ENCODE assay signal across 9 mouse cellular contexts in genomic region chr4:114578153-114578950, GRCm38 (mm10).
DNase-seq lines count a peak whose midpoint lies in the region; ATAC-seq and TF ChIP-seq lines count a peak whose summit lies in the region.
"Had no signal": no experiment of that assay in that cellular context is flagged by ENCODE, and none has a peak within 500 bp of the region (broad histone marks: within the 10 kb centered on the region; RNA-seq: fewer than 3 reads in every experiment).

No protein-coding gene starts in this region.

- no peaks in the 10 kb centered on the region for H3K36me3 ChIP-seq in heart, embryonic 14.5 days (ENCODE audit: control insufficient read depth, insufficient read depth, low read length)
- no peaks in the 10 kb centered on the region for H3K36me3 ChIP-seq in embryonic facial prominence, embryonic 14.5 days (ENCODE audit: control insufficient read depth, insufficient read depth, low read length)
- H3K36me3 ChIP-seq in kidney, embryonic 16.5 days (ENCODE audit: insufficient read depth, low read length), result no peaks in the 10 kb centered on the region
- H3K36me3 ChIP-seq in midbrain, embryonic 16.5 days (ENCODE audit: control insufficient read depth, insufficient read depth, low read length), result no peaks in the 10 kb centered on the region
- H3K36me3 ChIP-seq: stomach, embryonic 15.5 days had no signal

- no peak for DNase-seq in heart, postnatal 14 days
- no peak for DNase-seq in embryonic facial prominence, embryonic 14.5 days (ENCODE audit: low spot score)
- DNase-seq in cerebellum, postnatal 36 days, result no peak
- DNase-seq in layer of hippocampus, adult 2 months (ENCODE audit: low spot score in 2 of 2), result no peak
- DNase-seq in cerebellum, adult 2 months, result no peak

- H3K4me3 ChIP-seq in heart, embryonic 14.5 days (ENCODE audit: control insufficient read depth in 1 of 2, insufficient read depth in 1 of 2, low read depth in 1 of 2, low read length in 2 of 2), result no peak overlapping the region
- no peak overlapping the region for H3K4me3 ChIP-seq in embryonic facial prominence, embryonic 14.5 days (ENCODE audit: low read depth, low read length)
- no peak overlapping the region for H3K4me3 ChIP-seq in kidney, embryonic 16.5 days (ENCODE audit: low read length)
- H3K4me3 ChIP-seq in midbrain, embryonic 16.5 days (ENCODE audit: low read depth, low read length), result no peak overlapping the region
- no peak overlapping the region for H3K4me3 ChIP-seq in layer of hippocampus, adult 2 months
- no peak overlapping the region for H3K4me3 ChIP-seq in cerebellum, adult 2 months (replicated peaks; ENCODE audit: insufficient read depth, low read depth, low read length)
- H3K4me3 ChIP-seq: stomach, embryonic 15.5 days had no signal

- no peaks in the 10 kb centered on the region for H3K27me3 ChIP-seq in heart, embryonic 14.5 days (ENCODE audit: control insufficient read depth, insufficient read depth, low read length)
- H3K27me3 ChIP-seq in embryonic facial prominence, embryonic 14.5 days (replicated peaks; ENCODE audit: control insufficient read depth, insufficient read depth, low read length), result no peaks in the 10 kb centered on the region
- H3K27me3 ChIP-seq in kidney, embryonic 16.5 days (ENCODE audit: insufficient read depth, low read length), result no peaks in the 10 kb centered on the region
- no peaks in the 10 kb centered on the region for H3K27me3 ChIP-seq in midbrain, embryonic 16.5 days (ENCODE audit: control insufficient read depth, insufficient read depth, low read depth, low read length)
- H3K27me3 ChIP-seq in cerebellum, adult 2 months (ENCODE audit: control insufficient read depth, insufficient read depth, low read length), result no peaks in the 10 kb centered on the region
- H3K27me3 ChIP-seq: stomach, embryonic 15.5 days had no signal

- H3K9ac ChIP-seq in heart, embryonic 14.5 days (ENCODE audit: low read length), result no peak overlapping the region
- H3K9ac ChIP-seq in embryonic facial prominence, embryonic 14.5 days (ENCODE audit: low read depth, low read length), result no peak overlapping the region
- 0 out of 2 replicates have a peak overlapping the region, but pooled peaks have one; percentile 16 for H3K9ac ChIP-seq in kidney, embryonic 16.5 days (replicated peaks; ENCODE audit: low read length)
- no peak overlapping the region for H3K9ac ChIP-seq in midbrain, embryonic 16.5 days (ENCODE audit: low read depth, low read length)
- H3K9ac ChIP-seq: stomach, embryonic 15.5 days had no signal

- no peak for TF ChIP-seq POLR2A in cerebellum, adult 2 months (IDR thresholded peaks at IDR 0.05; ENCODE audit: borderline replicate concordance, insufficient read depth, low read length)

- no peaks in the 10 kb centered on the region for H3K9me3 ChIP-seq in heart, embryonic 14.5 days (ENCODE audit: control insufficient read depth, low read length)
- H3K9me3 ChIP-seq in embryonic facial prominence, embryonic 14.5 days (ENCODE audit: control insufficient read depth, low read length), result no peaks in the 10 kb centered on the region
- H3K9me3 ChIP-seq in kidney, embryonic 16.5 days (ENCODE audit: low read length), result no peaks in the 10 kb centered on the region
- H3K9me3 ChIP-seq in midbrain, embryonic 16.5 days (replicated peaks; ENCODE audit: control insufficient read depth, low read length, poor library complexity, severe bottlenecking), result no peaks in the 10 kb centered on the region
- H3K9me3 ChIP-seq: stomach, embryonic 15.5 days had no signal

- WGBS in heart, embryonic 14.5 days, result 39% methylated on average over 12 of the region's 12 CpGs
- 31% methylated on average over 12 of the region's 12 CpGs for WGBS in embryonic facial prominence, embryonic 14.5 days
- WGBS in kidney, embryonic 16.5 days, result 21% methylated on average over 12 of the region's 12 CpGs
- WGBS in midbrain, embryonic 16.5 days, result 43% methylated on average over 12 of the region's 12 CpGs
- 39% methylated on average over 12 of the region's 12 CpGs for WGBS in cerebellum, adult 2 months

- H3K27ac ChIP-seq in heart, embryonic 14.5 days (replicated peaks in 1 of 2; ENCODE audit: control insufficient read depth in 1 of 2, insufficient read depth in 1 of 2, low read depth in 2 of 2, low read length in 2 of 2), result no peak overlapping the region
- H3K27ac ChIP-seq in embryonic facial prominence, embryonic 14.5 days (replicated peaks; ENCODE audit: low read depth, low read length), result no peak overlapping the region; the same call in 1 of the 2 replicates
- peak overlapping the region; percentile 51; the same call in 1 of the 2 replicates for H3K27ac ChIP-seq in kidney, embryonic 16.5 days (ENCODE audit: low read length)
- no peak overlapping the region for H3K27ac ChIP-seq in midbrain, embryonic 16.5 days (ENCODE audit: low read length)
- no peak overlapping the region for H3K27ac ChIP-seq in layer of hippocampus, adult 2 months
- no peak overlapping the region for H3K27ac ChIP-seq in cerebellum, adult 2 months (ENCODE audit: insufficient read depth, low read length)
- H3K27ac ChIP-seq: stomach, embryonic 15.5 days had no signal

- no peak overlapping the region for H3K4me2 ChIP-seq in heart, embryonic 14.5 days (ENCODE audit: low read length)
- H3K4me2 ChIP-seq in embryonic facial prominence, embryonic 14.5 days (ENCODE audit: low read depth, low read length), result no peak overlapping the region
- H3K4me2 ChIP-seq in kidney, embryonic 16.5 days (replicated peaks; ENCODE audit: low read depth, low read length), result no peak overlapping the region
- H3K4me2 ChIP-seq in midbrain, embryonic 16.5 days (ENCODE audit: low read length), result no peak overlapping the region
- H3K4me2 ChIP-seq: stomach, embryonic 15.5 days had no signal

- peaks cover 12 to 14% of the 10 kb centered on the region in 2 experiments for H3K4me1 ChIP-seq in heart, embryonic 14.5 days (ENCODE audit: control insufficient read depth in 2 of 2, insufficient read depth in 2 of 2, low read length in 2 of 2)
- H3K4me1 ChIP-seq in embryonic facial prominence, embryonic 14.5 days (ENCODE audit: control insufficient read depth, insufficient read depth, low read length), result peaks cover 9% of the 10 kb centered on the region; the same call in 1 of the 2 replicates
- H3K4me1 ChIP-seq in kidney, embryonic 16.5 days (ENCODE audit: insufficient read depth, low read length), result peaks cover 20% of the 10 kb centered on the region
- H3K4me1 ChIP-seq in midbrain, embryonic 16.5 days (ENCODE audit: control insufficient read depth, insufficient read depth, low read length), result peaks cover 2% of the 10 kb centered on the region; the same call in 1 of the 2 replicates
- H3K4me1 ChIP-seq in cerebellum, adult 2 months (ENCODE audit: control insufficient read depth, insufficient read depth, low read length), result peaks cover 7% of the 10 kb centered on the region; the same call in 1 of the 2 replicates

- intact Hi-C loops in heart, postnatal 14 days (cut with DNase I), result no loop called here

- peak; percentile 41; the same call in 1 of the 2 replicates for ATAC-seq in heart, embryonic 14.5 days (ENCODE audit: insufficient number of reproducible peaks, insufficient read depth, low FRiP score, low read depth)
- ATAC-seq in embryonic facial prominence, embryonic 14.5 days (ENCODE audit: low read depth), result peak; percentile 86
- ATAC-seq in kidney, embryonic 16.5 days (ENCODE audit: low FRiP score, low TSS enrichment), result peak; percentile 85
- peak; percentile 63 for ATAC-seq in midbrain, embryonic 16.5 days

- TF ChIP-seq CTCF in layer of hippocampus, adult 2 months (conservative IDR thresholded peaks at IDR 0.05), result no peak
- TF ChIP-seq CTCF in cerebellum, adult 2 months (IDR thresholded peaks at IDR 0.05; ENCODE audit: borderline replicate concordance, insufficient read depth, low read depth, low read length), result no peak
